Mouse (Mus musculus): ENCODE data around the gene 2310009B15Rik.

DNA sequence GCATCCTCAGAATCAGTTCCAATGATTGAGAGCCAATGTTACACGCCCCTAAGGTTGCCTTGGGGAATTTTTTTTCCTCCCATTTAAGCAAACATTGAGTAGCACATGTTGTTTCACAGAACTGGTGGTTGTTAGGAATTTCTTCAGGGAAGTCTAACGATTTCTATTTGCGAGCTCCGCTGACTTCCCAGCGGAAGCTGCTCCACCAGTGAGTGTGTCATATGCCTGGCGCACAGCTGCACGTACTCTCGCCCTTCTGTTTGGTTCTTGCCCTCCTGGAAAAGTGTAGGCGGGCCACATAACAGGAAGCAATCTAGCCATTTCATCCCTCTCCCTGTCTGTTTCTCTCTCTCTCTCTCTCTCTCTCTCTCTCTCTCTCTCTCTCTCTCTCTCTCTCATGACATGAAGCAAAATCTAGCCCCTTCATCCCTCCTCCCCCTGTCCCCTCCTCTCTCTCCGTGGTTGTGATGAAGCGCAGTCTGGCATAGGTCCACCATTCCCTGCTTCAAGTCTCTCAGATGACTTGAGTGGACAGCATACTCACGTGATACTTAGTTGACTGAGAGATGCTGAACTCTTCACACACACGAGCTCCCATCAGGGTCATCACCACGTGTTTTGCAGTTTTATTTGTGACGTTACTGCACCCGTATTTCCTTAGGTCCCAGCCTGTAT, 19.9 kb upstream of the 2310009B15Rik start:
- TF ChIP-seq CTCF (IDR thresholded peaks at IDR 0.05; ENCODE audit: extremely low read depth, insufficient read depth, low read length) (no peak), POLR2A (IDR thresholded peaks at IDR 0.05; ENCODE audit: extremely low read depth, insufficient read depth, low read length) (no peak)

Measured in cortical plate, adult 2 months (tissue).